Mouse (Mus musculus) right cerebral cortex, adult 2 months (tissue): ENCODE data around the gene Rbm19.
"Not testable (repeated sequence)": the region's sequence is repeated elsewhere in the genome, so short reads cannot be mapped to it uniquely, and the experiment has no call there.

Source experiments
- DNase-seq, 2 experiments: peaks; one replicate each; pipeline ENCODE4 v3.0.0; 2021 to 2022; ENCODE audit warnings: low spot score in 2 of 2

Rbm19 gene

GRCm38 (mm10) chr5:120116261-120117050 is at the start of gene Rbm19:
Rbm19 (plus strand) TSS chr5:120116465.
- DNase-seq = peak; percentile 89 to 95

- no peak for DNase-seq
Measured at GRCm38 (mm10) chr5:120067266-120067665, 49.0 kb upstream of the Rbm19 start.

- no peak for DNase-seq
Measured at GRCm38 (mm10) chr5:120074101-120074500, 42.2 kb upstream of the Rbm19 start.

- DNase-seq = no peak
Measured at GRCm38 (mm10) chr5:120080027-120080426, 36.2 kb upstream of the Rbm19 start.

- DNase-seq = no peak
Measured at GRCm38 (mm10) chr5:120080468-120080867, 35.8 kb upstream of the Rbm19 start.

GRCm38 (mm10) chr5:120088561-120088960 is 27.7 kb upstream of the Rbm19 start:
- peak; percentile 86 to 87 for DNase-seq

GRCm38 (mm10) chr5:120094602-120095001 is 21.7 kb upstream of the Rbm19 start:
- DNase-seq = no peak

GRCm38 (mm10) chr5:120097042-120097441 is 19.2 kb upstream of the Rbm19 start:
- no peak for DNase-seq

- DNase-seq = no peak
Measured at GRCm38 (mm10) chr5:120100814-120101213, 15.5 kb upstream of the Rbm19 start.

GRCm38 (mm10) chr5:120102097-120102496 is 14.2 kb upstream of the Rbm19 start:
- DNase-seq = no peak

GRCm38 (mm10) chr5:120102732-120103131 is 13.5 kb upstream of the Rbm19 start:
- DNase-seq = peak; percentile 28 to 43

- no peak for DNase-seq
Measured at GRCm38 (mm10) chr5:120103458-120103857, 12.8 kb upstream of the Rbm19 start.

GRCm38 (mm10) chr5:120106424-120107073 is 9.7 kb upstream of the Rbm19 start:
- peak; percentile 10 to 21 for DNase-seq

- DNase-seq = no peak
Measured at GRCm38 (mm10) chr5:120114361-120114760, 1.9 kb upstream of the Rbm19 start.

- DNase-seq = not testable (repeated sequence)
Measured at GRCm38 (mm10) chr5:120117161-120117560, 896 bp downstream of the Rbm19 start.

GRCm38 (mm10) chr5:120124881-120125690 is 8.8 kb downstream of the Rbm19 start:
- no peak for DNase-seq

GRCm38 (mm10) chr5:120127641-120128040 is 11.4 kb downstream of the Rbm19 start:
- no peak for DNase-seq

- DNase-seq = no peak
Measured at GRCm38 (mm10) chr5:120128511-120128910, 12.2 kb downstream of the Rbm19 start.

GRCm38 (mm10) chr5:120129070-120129469 is 12.8 kb downstream of the Rbm19 start:
- DNase-seq = no peak

GRCm38 (mm10) chr5:120129761-120130160 is 13.5 kb downstream of the Rbm19 start:
- DNase-seq = no peak

GRCm38 (mm10) chr5:120130163-120130562 is 13.9 kb downstream of the Rbm19 start:
- no peak for DNase-seq

- no peak for DNase-seq
Measured at GRCm38 (mm10) chr5:120131600-120131999, 15.3 kb downstream of the Rbm19 start.
